Mouse (Mus musculus): Measurements from ENCODE around the gene Rbbp8nl.

- TF ChIP-seq CTCF (IDR thresholded peaks at IDR 0.05; ENCODE audit: borderline replicate concordance, insufficient read depth, low read depth, low read length), result no peak
- no peak for TF ChIP-seq POLR2A (IDR thresholded peaks at IDR 0.05; ENCODE audit: borderline replicate concordance, insufficient read depth, low read length)
Measured at GRCm38 (mm10) chr2:180228060-180228458, 61.6 kb downstream of the Rbbp8nl start.
